Mouse (Mus musculus): Measurements from ENCODE around the gene Slc2a9.

GRCm38 (mm10) chr5:38448121-38448520 lies 54.8 kb downstream of the Slc2a9 start:
- TF ChIP-seq CTCF (IDR thresholded peaks at IDR 0.05; ENCODE audit: control insufficient read depth, insufficient read depth, insufficient read length), result no peak
- TF ChIP-seq FOSL1 (IDR thresholded peaks at IDR 0.05; ENCODE audit: insufficient read depth, low read length, poor library complexity, severe bottlenecking), result no peak
